Mouse (Mus musculus) left cerebral cortex, adult 2 months (tissue): ENCODE measurements at regions not wholly inside any gene's neighbourhood (a gene's known extent, or its start where the extent isn't known, plus 50 kb on each side); places are given as distances from the start of the nearest gene placed in this dataset.

Experiments used
- DNase-seq, 2 experiments: peaks; one replicate each; pipeline ENCODE4 v3.0.0; 2021 to 2022; ENCODE audit warnings: low spot score in 2 of 2, mixed read lengths in 1 of 2; ENCODE audit errors: extremely low spot score in 1 of 2
- H3K27ac ChIP-seq: fragments of 200-600 bp; 2 replicates; pipeline ENCODE4 v1.8.1; 2022
- H3K4me3 ChIP-seq: fragments of 200-600 bp; 2 replicates; pipeline ENCODE4 v1.8.1; 2022
- CTCF ChIP-seq: fragments of 200-600 bp; IDR thresholded peaks from 2 replicates; pipeline ENCODE4 v1.8.1; 2022; ENCODE audit warnings: antibody characterized with exemption, mild to moderate bottlenecking, moderate library complexity
- intact Hi-C: fragments of 180-260 bp; cut with DNase I; formaldehyde crosslinking; loops from one replicate; pipeline ENCODE4 v1.15.1; 2025

DNA sequence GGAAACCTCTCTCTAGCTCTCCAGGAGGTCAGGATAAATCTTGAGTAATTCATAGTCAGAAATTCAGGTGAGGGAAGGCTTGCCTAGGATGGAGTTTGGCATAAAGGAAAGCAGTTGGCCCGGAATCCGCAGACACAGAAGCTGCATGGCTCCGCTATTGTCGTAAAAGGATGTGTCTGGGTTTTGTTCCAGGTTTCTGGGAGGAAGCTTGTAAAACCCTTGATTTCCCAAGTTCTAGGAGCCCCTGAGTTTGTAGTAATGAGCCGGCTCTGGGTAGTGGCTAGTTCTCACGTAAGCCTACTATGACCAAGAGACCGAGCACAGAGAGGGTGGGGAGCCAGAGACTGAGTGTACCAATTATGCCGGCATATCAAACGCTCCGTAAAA lies 52.7 kb upstream of the Gm21915 start:
- intact Hi-C loops: loop anchor here (5.0 kb wide), 2 partner anchors 135 to 270 kb away; no protein-coding TSS in a partner anchor
- no peak for DNase-seq
- no peak for TF ChIP-seq CTCF
- H3K4me3 ChIP-seq: no peak overlapping the region
- peak overlapping the region; percentile 77 for H3K27ac ChIP-seq

DNA sequence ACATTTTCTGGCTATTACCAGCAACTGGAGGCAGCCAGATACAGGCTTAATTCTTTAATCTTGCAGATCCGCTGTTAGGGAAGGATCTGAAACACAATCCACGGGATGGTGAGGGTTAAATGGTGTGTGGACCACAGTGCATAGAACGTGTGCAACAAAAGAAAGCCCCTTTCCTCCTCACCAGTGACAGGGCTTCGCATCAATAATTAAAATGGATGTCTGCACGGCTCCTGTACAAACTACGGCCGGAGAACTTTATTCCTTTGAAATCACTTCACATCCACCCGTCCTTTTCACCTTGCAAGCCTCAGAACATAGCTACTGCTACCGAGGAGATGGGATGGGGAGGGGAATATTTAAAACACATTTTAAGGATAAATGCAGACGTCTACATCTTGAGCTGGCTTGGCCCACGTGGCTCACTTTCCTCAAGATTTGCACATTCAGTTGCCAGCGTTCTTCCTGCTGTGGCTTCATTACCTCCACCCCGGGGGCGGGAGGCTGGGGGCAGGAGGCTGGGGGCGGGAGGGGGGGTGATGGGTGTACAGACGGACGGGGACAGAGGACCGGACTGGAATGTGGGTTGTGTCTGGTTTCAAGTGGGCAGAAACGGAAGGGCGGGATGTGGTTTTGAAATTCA lies 53.3 kb upstream of the Gm21915 start:
- no peak for DNase-seq
- peak overlapping the region; percentile 77 for H3K27ac ChIP-seq
- no peak for TF ChIP-seq CTCF
- H3K4me3 ChIP-seq: peak overlapping the region; percentile 37
- intact Hi-C loops: loop anchor here (5.0 kb wide), 2 partner anchors 135 to 270 kb away; no protein-coding TSS in a partner anchor

DNA sequence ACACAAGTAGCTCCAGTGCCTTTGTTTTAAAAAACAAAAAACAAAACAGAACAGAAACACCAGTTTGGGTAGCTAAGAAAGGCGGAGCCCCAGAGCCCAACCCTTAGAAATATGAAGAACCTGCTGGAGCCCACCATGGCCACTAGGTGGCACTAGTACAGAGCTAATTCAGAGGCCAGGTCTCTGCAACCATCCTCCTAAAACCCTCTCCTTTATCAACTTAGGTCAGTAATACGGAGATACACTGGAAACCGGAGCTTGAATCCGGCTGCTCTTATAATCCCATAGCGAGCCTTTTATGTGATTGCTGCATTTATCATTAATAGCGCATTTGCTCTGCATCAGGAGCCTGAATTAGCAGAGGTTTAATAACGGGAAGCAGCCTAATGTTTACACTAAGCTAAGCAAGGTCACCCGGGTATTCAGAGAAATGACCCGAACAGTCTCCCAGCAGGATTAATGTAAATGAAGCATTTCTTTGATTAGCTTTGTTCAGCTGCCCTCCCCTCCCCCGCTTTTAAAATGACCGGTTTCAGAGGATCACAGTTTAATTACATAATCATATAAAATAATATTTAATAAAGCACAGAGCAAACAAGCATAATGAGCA lies 53.9 kb upstream of the Gm21915 start:
- peak; percentile 76 to 77 for DNase-seq
- intact Hi-C loops: loop anchor here (5.0 kb wide), 2 partner anchors 136 to 269 kb away; no protein-coding TSS in a partner anchor
- peak overlapping the region; percentile 77 for H3K27ac ChIP-seq
- peak overlapping the region; percentile 37 for H3K4me3 ChIP-seq
- TF ChIP-seq CTCF: peak; percentile 99

DNA sequence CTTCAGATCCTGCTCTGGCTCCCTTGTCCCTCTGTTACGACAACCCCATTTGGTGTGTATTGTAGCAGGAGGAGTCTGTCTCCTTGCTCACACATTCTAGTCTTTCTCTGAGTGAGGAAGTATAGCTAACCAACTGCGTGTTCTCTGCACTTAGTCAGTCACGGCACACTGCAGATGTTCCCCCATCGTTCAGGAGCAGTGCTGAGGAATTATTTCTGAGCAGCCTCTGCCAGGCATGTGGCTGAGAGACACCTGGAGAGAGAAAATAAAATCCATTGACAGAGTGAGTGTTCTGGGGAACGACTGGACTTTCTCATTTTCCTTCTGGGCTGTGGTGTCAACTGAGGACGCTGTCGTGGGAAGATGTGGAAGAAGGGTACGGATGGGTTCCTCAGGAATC lies 54.5 kb upstream of the Gm21915 start:
- Histone ChIP-seq H3K4me3 (no peak overlapping the region), H3K27ac (peak overlapping the region; percentile 4; the same call in 1 of the 2 replicates)
- DNase-seq: no peak
- no peak for TF ChIP-seq CTCF
- intact Hi-C loops: loop anchor here (5.0 kb wide), 2 partner anchors 136 to 269 kb away; no protein-coding TSS in a partner anchor

DNA sequence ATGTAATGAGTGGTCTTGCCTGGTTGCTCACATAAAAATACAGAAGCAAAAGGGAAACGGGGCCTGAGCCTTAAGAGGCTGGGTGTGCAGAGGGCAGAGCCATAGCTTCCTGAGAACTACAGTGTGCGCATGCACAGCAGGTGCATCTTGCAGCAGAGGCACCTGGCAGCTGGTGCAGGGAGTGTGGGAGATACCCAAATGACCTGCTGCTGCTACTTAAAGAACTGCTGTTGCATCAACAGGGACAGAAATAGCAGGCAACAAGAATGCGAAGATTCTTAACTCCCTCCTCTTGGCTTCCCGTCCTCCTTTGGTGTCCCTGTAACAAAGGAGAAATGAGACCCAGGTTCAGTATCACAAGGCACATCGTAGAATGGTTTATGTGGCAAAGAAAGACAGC lies 56.3 kb upstream of the Gm21915 start:
- DNase-seq: no peak
- no peak for TF ChIP-seq CTCF
- Histone ChIP-seq H3K4me3 (no peak overlapping the region), H3K27ac (no peak overlapping the region)
- intact Hi-C loops: no loop called here

DNA sequence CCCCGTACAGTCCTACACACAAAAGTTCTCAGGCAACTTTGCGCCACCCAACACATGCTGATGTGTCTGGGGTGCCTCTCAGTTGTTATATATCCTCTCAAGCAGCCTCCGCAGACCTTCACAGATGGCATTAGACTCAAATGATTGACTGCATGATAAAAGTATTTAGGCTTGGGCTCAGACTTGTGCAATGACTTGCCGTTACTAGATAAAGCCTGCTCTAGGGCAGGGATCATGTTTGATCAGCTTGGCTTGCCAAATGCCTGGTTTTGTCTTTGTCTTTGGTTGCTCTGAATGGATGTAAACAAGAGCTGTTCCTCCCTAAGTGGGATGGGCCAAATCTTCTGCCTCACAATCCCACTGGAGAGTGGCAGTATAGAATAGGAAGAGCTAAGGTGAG lies 57.2 kb upstream of the Gm21915 start:
- no peak overlapping the region for H3K27ac ChIP-seq
- no peak for DNase-seq
- intact Hi-C loops: no loop called here
- no peak overlapping the region for H3K4me3 ChIP-seq
- no peak for TF ChIP-seq CTCF

DNA sequence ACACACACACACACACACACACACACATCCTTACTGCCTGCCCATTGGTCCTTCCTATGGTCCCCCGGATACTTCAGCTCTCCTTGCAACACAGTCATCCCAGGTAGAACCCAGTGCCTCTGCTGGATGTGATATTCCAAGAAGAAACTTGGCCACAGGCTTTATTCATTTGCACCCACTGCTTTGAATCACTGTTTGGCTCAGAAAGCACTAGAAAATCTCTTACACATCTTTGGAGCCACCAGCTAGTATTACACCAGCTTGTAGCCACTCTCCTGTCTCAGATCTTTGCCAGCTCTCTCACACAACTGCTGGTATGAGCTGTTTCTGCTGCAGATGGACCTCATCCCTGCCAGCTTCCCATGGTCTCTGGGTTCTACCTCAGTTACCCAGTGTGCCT lies 57.7 kb upstream of the Gm21915 start:
- no peak for TF ChIP-seq CTCF
- Histone ChIP-seq H3K27ac (no peak overlapping the region), H3K4me3 (no peak overlapping the region)
- DNase-seq: no peak
- intact Hi-C loops: no loop called here

DNA sequence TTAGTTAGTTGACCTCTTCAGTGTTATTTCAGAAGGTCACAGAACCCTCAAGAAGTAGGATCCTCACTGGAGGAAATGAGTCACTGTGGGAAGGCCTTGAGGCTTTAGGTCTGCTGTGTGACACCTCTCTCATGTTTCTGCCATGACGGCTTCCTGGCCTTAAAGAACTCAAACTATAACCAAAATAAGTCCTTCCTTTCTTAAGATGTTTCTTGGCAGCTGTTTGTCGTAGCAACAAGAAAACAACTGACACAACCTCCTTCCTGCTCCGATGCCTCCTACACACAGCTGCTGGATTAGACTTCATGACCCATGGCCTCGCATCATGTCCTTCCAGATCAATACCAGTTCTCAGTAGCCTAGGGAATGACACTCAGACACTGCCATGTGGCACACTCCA lies 58.1 kb upstream of the Gm21915 start:
- no peak for TF ChIP-seq CTCF
- intact Hi-C loops: no loop called here
- Histone ChIP-seq H3K27ac (no peak overlapping the region), H3K4me3 (no peak overlapping the region)
- DNase-seq: no peak

DNA sequence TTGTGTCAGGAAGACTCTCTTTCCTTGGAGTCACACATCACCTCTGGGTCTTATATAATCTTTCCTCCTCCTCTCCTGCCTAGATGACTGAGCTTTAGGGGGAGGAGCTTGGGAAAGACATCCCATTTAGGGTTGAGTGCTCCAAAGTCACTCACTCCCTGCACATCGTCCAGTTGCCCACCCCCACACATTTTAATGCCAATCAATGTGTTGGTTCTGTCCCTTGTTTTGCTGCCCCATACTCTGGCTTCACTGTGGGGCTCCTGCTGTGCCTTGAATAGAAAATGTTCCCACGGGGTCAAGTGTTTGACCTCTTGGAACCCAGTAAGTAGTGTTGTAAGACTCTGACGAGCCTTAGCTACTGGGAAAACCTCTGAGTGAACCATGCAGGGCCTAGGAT lies 58.8 kb upstream of the Gm21915 start:
- Histone ChIP-seq H3K27ac (no peak overlapping the region), H3K4me3 (no peak overlapping the region)
- no peak for DNase-seq
- no peak for TF ChIP-seq CTCF
- intact Hi-C loops: no loop called here

DNA sequence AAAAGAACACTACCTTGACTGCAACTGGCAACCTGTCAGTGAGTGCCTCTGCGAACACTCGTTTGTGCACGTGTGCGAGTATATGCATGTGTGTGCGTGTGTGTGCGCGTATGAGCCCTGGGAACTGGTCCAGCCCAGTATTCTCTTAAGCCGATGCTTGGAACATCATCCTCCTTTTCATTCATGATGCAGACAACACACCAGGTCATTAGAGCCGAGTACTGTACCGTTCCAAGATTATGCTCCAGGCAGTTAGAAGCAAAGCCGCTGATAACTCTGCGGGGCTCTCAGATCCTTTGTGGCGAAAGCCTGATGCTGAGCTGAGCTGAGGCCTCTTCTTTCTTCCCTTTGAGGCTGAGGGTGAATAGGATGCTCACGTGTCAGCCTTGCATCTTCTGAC lies 61.8 kb upstream of the Gm21915 start:
- intact Hi-C loops: no loop called here
- Histone ChIP-seq H3K4me3 (no peak overlapping the region), H3K27ac (no peak overlapping the region)
- DNase-seq: no peak
- no peak for TF ChIP-seq CTCF

DNA sequence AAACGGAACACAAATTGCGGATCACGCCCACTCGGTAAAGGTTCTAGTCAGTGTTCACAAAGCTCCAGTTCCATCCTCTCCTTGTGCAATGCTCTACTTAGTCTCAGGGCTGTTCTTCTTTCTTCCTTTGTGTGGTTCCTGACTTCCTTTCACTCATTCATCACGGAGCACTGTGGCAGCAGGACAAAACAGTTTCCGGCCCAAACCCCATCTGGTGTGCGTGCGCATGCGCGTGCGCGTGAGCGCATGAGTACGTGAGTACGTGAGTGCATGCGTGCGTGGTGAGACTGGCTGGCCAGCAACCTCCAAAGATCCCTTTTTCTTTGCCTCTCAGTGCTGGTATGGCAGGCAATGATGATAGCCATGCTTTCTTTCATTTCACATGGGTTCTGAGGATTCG lies 62.5 kb upstream of the Gm21915 start:
- Histone ChIP-seq H3K4me3 (no peak overlapping the region), H3K27ac (no peak overlapping the region)
- intact Hi-C loops: no loop called here
- no peak for TF ChIP-seq CTCF
- no peak for DNase-seq

DNA sequence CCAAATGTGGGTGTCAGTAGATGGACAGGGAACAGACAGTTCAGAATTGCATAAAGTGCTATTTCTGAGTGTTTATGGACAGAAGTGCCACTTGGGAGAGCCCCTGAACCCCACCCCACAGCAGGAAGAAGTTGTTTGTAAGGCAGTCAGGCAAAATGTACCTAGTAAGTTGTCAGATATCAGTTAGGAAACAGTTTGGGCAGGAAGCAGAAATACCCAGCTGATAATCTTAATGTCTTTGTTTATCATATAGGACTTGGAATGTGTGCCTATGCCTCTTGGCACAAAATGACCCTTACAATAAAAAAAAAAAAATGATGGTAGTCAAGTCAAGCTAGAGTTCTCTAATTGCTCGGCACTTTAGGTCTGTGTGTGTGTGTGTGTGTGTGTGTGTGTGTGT lies 66.9 kb upstream of the Gm21915 start:
- H3K4me3 ChIP-seq: no peak overlapping the region

DNA sequence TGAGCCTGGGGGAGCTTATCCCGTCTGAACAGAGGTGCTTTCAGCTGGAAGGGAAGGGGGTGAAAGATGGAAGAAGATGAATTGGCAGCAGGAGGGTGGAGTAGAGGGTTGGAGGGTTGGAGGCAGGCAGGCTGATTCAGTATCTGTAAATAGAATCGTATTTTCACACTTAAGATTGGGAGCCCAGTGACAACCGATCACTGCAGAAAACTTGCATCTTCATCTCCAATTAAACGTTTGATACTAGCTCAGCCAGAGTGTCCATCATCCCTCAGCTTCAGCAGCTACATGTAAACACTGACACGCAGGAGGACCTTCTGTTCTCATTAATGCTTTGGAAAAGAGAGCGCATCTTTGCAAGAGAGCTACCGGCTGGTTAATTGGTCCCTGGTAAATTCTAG lies 67.2 kb upstream of the Gramd1b start:
- TF ChIP-seq CTCF: no peak
- H3K4me3 ChIP-seq: no peak overlapping the region
- no peak overlapping the region for H3K27ac ChIP-seq
- intact Hi-C loops: no loop called here
- peak in 1 of 2 experiments; percentile 26 for DNase-seq

More for the DNA sequence above, 66.9 kb upstream of the Gm21915 start:
- no peak for DNase-seq
- TF ChIP-seq CTCF: no peak
- no peak overlapping the region for H3K27ac ChIP-seq
- intact Hi-C loops: no loop called here
